Mouse (Mus musculus): ENCODE data around the gene St5.

GRCm38 (mm10) chr7:109613531-109614021 is 89.8 kb downstream of the St5 start:
- TF ChIP-seq CTCF (IDR thresholded peaks at IDR 0.05; ENCODE audit: insufficient read depth, low read length) (no peak), POLR2A (IDR thresholded peaks at IDR 0.05; ENCODE audit: borderline replicate concordance, extremely low read depth, low read depth, low read length) (no peak)
